Mouse (Mus musculus): ENCODE measurements around the gene Nup210l. TPM values are rescaled to one million over a fixed set of nuclear protein-coding genes. Genes with fewer than 3 reads are reported as not detected.
"Not testable (repeated sequence)": the region's sequence is repeated elsewhere in the genome, so short reads cannot be mapped to it uniquely, and the experiment has no call there.

Nup210l gene
- polyA plus RNA-seq, 1 experiment from 2014 or later = 0.24 TPM

- Histone ChIP-seq H3K9ac (ENCODE audit: low read length) (no peak overlapping the region), H3K4me1 (ENCODE audit: control insufficient read depth in 2 of 2, insufficient read depth in 2 of 2, low read length in 2 of 2) (peaks cover 11 to 22% of the 10 kb centered on the region in 2 experiments), H3K9me3 (ENCODE audit: control insufficient read depth, low read length) (no peaks in the 10 kb centered on the region), H3K27me3 (ENCODE audit: control insufficient read depth, insufficient read depth, low read length) (no peaks in the 10 kb centered on the region), H3K4me3 (ENCODE audit: control insufficient read depth in 1 of 2, insufficient read depth in 1 of 2, low read depth in 1 of 2, low read length in 2 of 2) (no peak overlapping the region), H3K4me2 (ENCODE audit: low read length) (no peak overlapping the region), H3K36me3 (ENCODE audit: control insufficient read depth, insufficient read depth, low read length) (peaks cover 8% of the 10 kb centered on the region), H3K27ac (replicated peaks in 1 of 2; ENCODE audit: control insufficient read depth in 1 of 2, insufficient read depth in 1 of 2, low read depth in 2 of 2, low read length in 2 of 2) (no peak overlapping the region)
- no peak for ATAC-seq (ENCODE audit: insufficient number of reproducible peaks, insufficient read depth, low FRiP score, low read depth)
- WGBS = 68% methylated on average over 2 of the region's 2 CpGs
These were observed 141.5 kb downstream of the Nup210l start for GRCm38 (mm10) chr3:90245406-90245805.

- H3K4me1 ChIP-seq (ENCODE audit: control insufficient read depth in 2 of 2, insufficient read depth in 2 of 2, low read length in 2 of 2) = peaks cover 13 to 22% of the 10 kb centered on the region in 2 experiments
- peak overlapping the region; percentile 85 for H3K4me2 ChIP-seq (ENCODE audit: low read length)
- peaks cover 21% of the 10 kb centered on the region for H3K36me3 ChIP-seq (ENCODE audit: control insufficient read depth, insufficient read depth, low read length)
- H3K27me3 ChIP-seq (ENCODE audit: control insufficient read depth, insufficient read depth, low read length) = no peaks in the 10 kb centered on the region
- H3K4me3 ChIP-seq (ENCODE audit: control insufficient read depth in 1 of 2, insufficient read depth in 1 of 2, low read depth in 1 of 2, low read length in 2 of 2) = peak overlapping the region; percentile 33 to 80
- 5% methylated on average over 3 of the region's 3 CpGs for WGBS
- ATAC-seq (ENCODE audit: insufficient number of reproducible peaks, insufficient read depth, low FRiP score, low read depth) = no peak
- peak overlapping the region; percentile 91 for H3K9ac ChIP-seq (ENCODE audit: low read length)
- H3K27ac ChIP-seq (replicated peaks in 1 of 2; ENCODE audit: control insufficient read depth in 1 of 2, insufficient read depth in 1 of 2, low read depth in 2 of 2, low read length in 2 of 2) = peak overlapping the region; percentile 90 to 92
- no peaks in the 10 kb centered on the region for H3K9me3 ChIP-seq (ENCODE audit: control insufficient read depth, low read length)
These were observed 143.7 kb downstream of the Nup210l start for GRCm38 (mm10) chr3:90247630-90247959.

- peak within 1 kb of the TSS; percentile 85 for H3K4me2 ChIP-seq (ENCODE audit: low read length)
- peaks cover 21% of the 10 kb centered on the region for H3K36me3 ChIP-seq (ENCODE audit: control insufficient read depth, insufficient read depth, low read length)
- H3K9me3 ChIP-seq (ENCODE audit: control insufficient read depth, low read length) = no peaks in the 10 kb centered on the region
- H3K27ac ChIP-seq (replicated peaks in 1 of 2; ENCODE audit: control insufficient read depth in 1 of 2, insufficient read depth in 1 of 2, low read depth in 2 of 2, low read length in 2 of 2) = peak within 1 kb of the TSS; percentile 90 to 92
- peak within 1 kb of the TSS; percentile 91 for H3K9ac ChIP-seq (ENCODE audit: low read length)
- no peaks in the 10 kb centered on the region for H3K27me3 ChIP-seq (ENCODE audit: control insufficient read depth, insufficient read depth, low read length)
- ATAC-seq (ENCODE audit: insufficient number of reproducible peaks, insufficient read depth, low FRiP score, low read depth) = peak; percentile 92
- H3K4me1 ChIP-seq (ENCODE audit: control insufficient read depth in 2 of 2, insufficient read depth in 2 of 2, low read length in 2 of 2) = peaks cover 13 to 17% of the 10 kb centered on the region in 2 experiments
- WGBS = under 1% methylated on average over 40 of the region's 44 CpGs
- peak within 1 kb of the TSS; percentile 78 to 80 for H3K4me3 ChIP-seq (ENCODE audit: control insufficient read depth in 1 of 2, insufficient read depth in 1 of 2, low read depth in 1 of 2, low read length in 2 of 2)
These were observed 144.2 kb downstream of the Nup210l start, which contains the start of gene Slc39a1 for GRCm38 (mm10) chr3:90247960-90248745. Gene Slc39a1, plus strand, starts transcription at chr3:90248172.

GRCm38 (mm10) chr3:90248746-90249100, 144.8 kb downstream of the Nup210l start:
- WGBS = 2% methylated on average over 10 of the region's 10 CpGs
- no peaks in the 10 kb centered on the region for H3K9me3 ChIP-seq (ENCODE audit: control insufficient read depth, low read length)
- H3K27me3 ChIP-seq (ENCODE audit: control insufficient read depth, insufficient read depth, low read length) = no peaks in the 10 kb centered on the region
- 0 out of 2 replicates have a peak, but pooled peaks have one; percentile 3 for ATAC-seq (ENCODE audit: insufficient number of reproducible peaks, insufficient read depth, low FRiP score, low read depth)
- peaks cover 11 to 15% of the 10 kb centered on the region in 2 experiments for H3K4me1 ChIP-seq (ENCODE audit: control insufficient read depth in 2 of 2, insufficient read depth in 2 of 2, low read length in 2 of 2)
- H3K4me3 ChIP-seq (ENCODE audit: control insufficient read depth in 1 of 2, insufficient read depth in 1 of 2, low read depth in 1 of 2, low read length in 2 of 2) = peak overlapping the region; percentile 78 to 80
- H3K4me2 ChIP-seq (ENCODE audit: low read length) = peak overlapping the region; percentile 85
- peak overlapping the region; percentile 90 for H3K27ac ChIP-seq (replicated peaks in 1 of 2; ENCODE audit: control insufficient read depth in 1 of 2, insufficient read depth in 1 of 2, low read depth in 2 of 2, low read length in 2 of 2)
- peak overlapping the region; percentile 91 for H3K9ac ChIP-seq (ENCODE audit: low read length)
- peaks cover 21% of the 10 kb centered on the region for H3K36me3 ChIP-seq (ENCODE audit: control insufficient read depth, insufficient read depth, low read length)

- no peak overlapping the region for H3K4me2 ChIP-seq (ENCODE audit: low read length)
- WGBS = 67% methylated on average over 6 of the region's 6 CpGs
- peaks cover 14 to 23% of the 10 kb centered on the region in 2 experiments for H3K4me1 ChIP-seq (ENCODE audit: control insufficient read depth in 2 of 2, insufficient read depth in 2 of 2, low read length in 2 of 2)
- no peaks in the 10 kb centered on the region for H3K27me3 ChIP-seq (ENCODE audit: control insufficient read depth, insufficient read depth, low read length)
- no peak overlapping the region for H3K27ac ChIP-seq (replicated peaks in 1 of 2; ENCODE audit: control insufficient read depth in 1 of 2, insufficient read depth in 1 of 2, low read depth in 2 of 2, low read length in 2 of 2)
- H3K4me3 ChIP-seq (ENCODE audit: control insufficient read depth in 1 of 2, insufficient read depth in 1 of 2, low read depth in 1 of 2, low read length in 2 of 2) = no peak overlapping the region
- peaks cover 21% of the 10 kb centered on the region for H3K36me3 ChIP-seq (ENCODE audit: control insufficient read depth, insufficient read depth, low read length)
- no peak for ATAC-seq (ENCODE audit: insufficient number of reproducible peaks, insufficient read depth, low FRiP score, low read depth)
- H3K9ac ChIP-seq (ENCODE audit: low read length) = no peak overlapping the region
- no peaks in the 10 kb centered on the region for H3K9me3 ChIP-seq (ENCODE audit: control insufficient read depth, low read length)
These were observed 146.9 kb downstream of the Nup210l start for GRCm38 (mm10) chr3:90250791-90251190.

GRCm38 (mm10) chr3:90251731-90252226, 147.8 kb downstream of the Nup210l start:
- H3K4me1 ChIP-seq (ENCODE audit: control insufficient read depth in 2 of 2, insufficient read depth in 2 of 2, low read length in 2 of 2) = peaks cover 12 to 23% of the 10 kb centered on the region in 2 experiments
- not testable (repeated sequence) for H3K4me3 ChIP-seq (ENCODE audit: control insufficient read depth in 1 of 2, insufficient read depth in 1 of 2, low read depth in 1 of 2, low read length in 2 of 2); ATAC-seq (ENCODE audit: insufficient number of reproducible peaks, insufficient read depth, low FRiP score, low read depth); H3K27me3 ChIP-seq (ENCODE audit: control insufficient read depth, insufficient read depth, low read length); H3K27ac ChIP-seq (replicated peaks in 1 of 2; ENCODE audit: control insufficient read depth in 1 of 2, insufficient read depth in 1 of 2, low read depth in 2 of 2, low read length in 2 of 2); H3K9ac ChIP-seq (ENCODE audit: low read length); H3K9me3 ChIP-seq (ENCODE audit: control insufficient read depth, low read length); H3K4me2 ChIP-seq (ENCODE audit: low read length)
- H3K36me3 ChIP-seq (ENCODE audit: control insufficient read depth, insufficient read depth, low read length) = peaks cover 25% of the 10 kb centered on the region
- whole genome bisulfite sequencing = 93% methylated on average over 6 of the region's 12 CpGs

GRCm38 (mm10) chr3:90252659-90253058, 148.7 kb downstream of the Nup210l start:
- H3K27me3 ChIP-seq (ENCODE audit: control insufficient read depth, insufficient read depth, low read length); H3K9ac ChIP-seq (ENCODE audit: low read length); H3K4me3 ChIP-seq (ENCODE audit: control insufficient read depth in 1 of 2, insufficient read depth in 1 of 2, low read depth in 1 of 2, low read length in 2 of 2); H3K4me2 ChIP-seq (ENCODE audit: low read length); H3K27ac ChIP-seq (replicated peaks in 1 of 2; ENCODE audit: control insufficient read depth in 1 of 2, insufficient read depth in 1 of 2, low read depth in 2 of 2, low read length in 2 of 2); H3K9me3 ChIP-seq (ENCODE audit: control insufficient read depth, low read length); ATAC-seq (ENCODE audit: insufficient number of reproducible peaks, insufficient read depth, low FRiP score, low read depth): not testable (repeated sequence)
- WGBS = 67% methylated on average over 2 of the region's 2 CpGs
- Histone ChIP-seq H3K4me1 (ENCODE audit: control insufficient read depth in 2 of 2, insufficient read depth in 2 of 2, low read length in 2 of 2) (peaks cover 10 to 20% of the 10 kb centered on the region in 2 experiments), H3K36me3 (ENCODE audit: control insufficient read depth, insufficient read depth, low read length) (peaks cover 34% of the 10 kb centered on the region)
